Mouse (Mus musculus) lung, adult 2 months (tissue): ENCODE measurements at regions not wholly inside any gene's neighbourhood (a gene's known extent, or its start where the extent isn't known, plus 50 kb on each side); places are given as distances from the start of the nearest gene placed in this dataset.

ENCODE experiments used
- DNase-seq: peaks from one replicate; pipeline ENCODE4 v3.0.0; 2022
- H3K4me1 ChIP-seq: fragments of 200-500 bp; 2 replicates; pipeline ENCODE4 v1.6.1; 2011; ENCODE audit warnings: low read length; ENCODE audit not compliant: control insufficient read depth, insufficient read depth
- H3K4me3 ChIP-seq: fragments of 200-500 bp; replicated peaks from 2 replicates; pipeline ENCODE3; 2011; ENCODE audit warnings: low read depth, mild to moderate bottlenecking, control low read depth, low read length; ENCODE audit errors: extremely low read depth
- CTCF ChIP-seq: fragments of 200-500 bp; IDR thresholded peaks from 2 replicates; pipeline ENCODE4 v1.5.1; 2011; ENCODE audit warnings: mild to moderate bottlenecking, low read length, control low read depth; ENCODE audit not compliant: insufficient read depth
- POLR2A ChIP-seq: fragments of 200-500 bp; IDR thresholded peaks from 2 replicates; pipeline ENCODE4 v1.6.1; 2011; ENCODE audit warnings: low read depth, mild to moderate bottlenecking, control low read depth, low read length, borderline replicate concordance; ENCODE audit errors: extremely low read depth
- WGBS: fragments of 180-500 bp; shearing (Covaris S2); methylation state at CpG from one replicate; pipeline ENCODE4 v1.1.7; 2018; 5-methylcytosine and 5-hydroxymethylcytosine counted together

- Histone ChIP-seq H3K4me1 (no peaks in the 10 kb centered on the region), H3K4me3 (no peak overlapping the region)
- TF ChIP-seq CTCF (no peak), POLR2A (no peak)
- no peak for DNase-seq
These were observed 117.0 kb upstream of the Nxpe4 start for GRCm38 (mm10) chr9:48044826-48045225.

DNA sequence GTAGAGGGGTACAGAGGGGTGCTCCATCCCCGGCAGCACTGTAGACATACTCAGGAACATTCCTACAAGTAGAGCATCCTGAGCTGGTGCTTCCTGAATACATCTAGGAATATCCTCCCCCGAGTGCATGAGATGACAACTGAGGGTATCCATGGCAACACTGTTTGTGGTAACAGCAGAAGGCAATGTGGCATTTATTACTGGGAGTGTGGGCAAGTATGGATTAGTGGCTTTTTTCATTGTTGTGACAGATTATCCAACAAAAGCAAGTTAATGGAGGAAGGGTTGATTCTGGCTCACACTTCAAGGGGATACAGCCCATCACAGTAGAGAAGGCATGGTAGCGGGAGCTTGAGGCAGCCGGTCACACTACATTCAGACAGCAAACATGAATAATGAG, 114.0 kb upstream of the Nxpe4 start:
- Histone ChIP-seq H3K4me3 (no peak overlapping the region), H3K4me1 (no peaks in the 10 kb centered on the region)
- no peak for DNase-seq
- TF ChIP-seq CTCF, result no peak
- TF ChIP-seq POLR2A, result no peak
- WGBS, result 79% methylated on average over 4 of the region's 4 CpGs

DNA sequence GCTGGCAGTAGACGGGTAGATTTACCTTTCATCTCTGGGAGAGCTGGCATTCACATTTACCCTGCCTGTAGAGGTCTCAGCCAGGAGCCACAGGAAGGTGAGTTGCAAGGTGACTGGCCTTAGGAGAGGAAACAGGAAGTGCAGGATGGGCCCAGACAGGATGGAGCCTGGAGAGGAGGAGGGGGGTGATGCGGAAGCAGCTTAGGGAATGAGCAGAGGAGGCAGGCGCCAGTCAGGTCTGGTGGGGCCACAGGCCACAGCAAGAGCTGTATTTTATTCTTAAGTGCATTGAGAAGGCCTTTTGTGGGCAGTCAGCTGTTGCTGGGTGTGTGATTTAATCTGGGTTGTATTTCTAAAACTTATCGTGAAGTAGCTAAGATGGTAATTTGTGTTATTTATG, 108.2 kb upstream of the Nxpe4 start:
- no peaks in the 10 kb centered on the region for H3K4me1 ChIP-seq
- DNase-seq, result no peak
- WGBS, result 54% methylated on average over 4 of the region's 4 CpGs

DNA sequence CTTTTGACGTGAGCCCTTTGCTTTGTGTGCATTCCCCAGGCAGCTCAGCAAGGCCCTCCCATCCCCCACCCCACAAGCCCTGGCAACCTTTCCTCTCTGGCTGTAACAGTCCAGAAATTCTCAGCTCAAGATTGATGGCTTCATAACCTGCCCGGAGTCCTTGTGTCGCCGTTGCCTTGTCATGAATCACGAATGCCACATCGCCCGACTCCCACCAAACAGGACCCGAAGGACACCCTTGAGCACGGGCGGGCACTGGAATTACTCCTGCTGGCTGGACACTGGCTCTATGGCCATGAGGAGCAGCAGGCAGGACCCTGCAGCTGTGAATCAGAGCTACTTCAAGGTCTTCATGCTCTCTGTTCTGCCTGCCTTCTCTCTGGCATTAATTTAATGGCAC, 106.6 kb upstream of the Nxpe4 start:
- no peaks in the 10 kb centered on the region for H3K4me1 ChIP-seq
- no peak for TF ChIP-seq POLR2A
- TF ChIP-seq CTCF, result no peak
- no peak overlapping the region for H3K4me3 ChIP-seq
- no peak for DNase-seq
- WGBS, result 51% methylated on average over 10 of the region's 10 CpGs

More for the DNA sequence above, 108.2 kb upstream of the Nxpe4 start:
- TF ChIP-seq CTCF (no peak), POLR2A (no peak)
- no peak overlapping the region for H3K4me3 ChIP-seq

GRCm38 (mm10) chr9:48058599-48058998, 103.2 kb upstream of the Nxpe4 start:
- DNase-seq, result no peak
- Histone ChIP-seq H3K4me3 (no peak overlapping the region), H3K4me1 (no peaks in the 10 kb centered on the region)
- no peak for TF ChIP-seq CTCF
- no peak for TF ChIP-seq POLR2A
- WGBS, result 30% methylated on average over 8 of the region's 8 CpGs

- DNase-seq, result no peak
- no peak for TF ChIP-seq POLR2A
- TF ChIP-seq CTCF, result no peak
- H3K4me3 ChIP-seq, result no peak overlapping the region
- WGBS, result 88% methylated on average over 10 of the region's 10 CpGs
- no peaks in the 10 kb centered on the region for H3K4me1 ChIP-seq
These were observed 102.2 kb upstream of the Nxpe4 start for GRCm38 (mm10) chr9:48059549-48060165.

DNA sequence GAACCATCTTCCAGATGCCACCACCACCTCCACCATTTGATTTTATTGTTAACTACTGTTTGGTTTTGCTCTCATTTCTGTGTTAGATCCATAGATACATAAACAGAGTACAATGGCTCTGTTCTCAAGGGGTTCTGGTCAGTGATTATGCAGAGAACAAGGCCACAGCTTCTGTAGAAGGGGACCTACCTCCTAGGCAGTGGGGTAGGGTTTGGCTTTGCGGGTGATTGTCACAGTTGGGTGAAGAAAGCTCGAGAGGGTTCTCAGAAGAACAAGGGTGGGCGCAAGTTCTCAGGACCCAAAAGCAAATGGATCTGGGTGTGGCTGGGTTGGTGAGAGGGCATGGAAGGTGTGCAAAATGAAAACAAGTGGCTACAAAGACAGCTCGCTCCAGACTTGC, 100.8 kb upstream of the Nxpe4 start:
- WGBS, result 88% methylated on average over 4 of the region's 4 CpGs
- DNase-seq, result no peak
- Histone ChIP-seq H3K4me1 (no peaks in the 10 kb centered on the region), H3K4me3 (no peak overlapping the region)
- no peak for TF ChIP-seq CTCF
- no peak for TF ChIP-seq POLR2A

GRCm38 (mm10) chr9:48066730-48067345, 95.0 kb upstream of the Nxpe4 start:
- Histone ChIP-seq H3K4me1 (no peaks in the 10 kb centered on the region), H3K4me3 (no peak overlapping the region)
- no peak for DNase-seq
- TF ChIP-seq CTCF, result no peak
- no peak for TF ChIP-seq POLR2A
- 61% methylated on average over 7 of the region's 7 CpGs for WGBS

DNA sequence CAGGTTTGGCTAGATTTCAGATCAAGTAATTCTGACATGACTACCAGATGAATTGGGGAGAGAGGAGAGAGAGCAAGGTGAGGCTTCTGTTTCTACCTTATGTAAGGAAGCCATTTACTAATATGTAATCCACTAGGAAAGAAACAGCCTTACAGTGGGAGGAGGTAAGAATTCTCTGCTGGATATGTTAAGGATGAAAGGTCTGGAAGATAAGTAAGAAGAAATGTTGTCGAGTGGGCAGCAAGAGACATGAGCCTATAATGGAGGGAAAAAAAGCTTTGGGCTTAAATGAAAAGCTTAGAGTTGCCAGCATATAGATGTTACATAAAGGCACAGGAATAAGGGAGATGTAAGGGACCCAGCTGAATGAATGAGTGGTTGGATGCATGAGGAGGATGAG, 89.2 kb upstream of the Nxpe4 start:
- 54% methylated on average over 1 of the region's 1 CpGs for WGBS
- no peaks in the 10 kb centered on the region for H3K4me1 ChIP-seq
- no peak for DNase-seq
- TF ChIP-seq POLR2A, result no peak
- TF ChIP-seq CTCF, result no peak
- H3K4me3 ChIP-seq, result no peak overlapping the region

GRCm38 (mm10) chr9:48073096-48073495, 88.7 kb upstream of the Nxpe4 start:
- no peak for DNase-seq
- H3K4me3 ChIP-seq, result no peak overlapping the region
- 71% methylated on average over 2 of the region's 2 CpGs for WGBS
- no peak for TF ChIP-seq POLR2A
- no peak for TF ChIP-seq CTCF
- H3K4me1 ChIP-seq, result no peaks in the 10 kb centered on the region
